Mouse (Mus musculus): Measurements from ENCODE around the gene Cryab. TPM values are rescaled to one million over a fixed set of nuclear protein-coding genes. Genes with fewer than 3 reads are reported as not detected.

The Cryab gene
- total RNA-seq, 2 experiments from 2014 or later, result 649 to 722 TPM

DNA sequence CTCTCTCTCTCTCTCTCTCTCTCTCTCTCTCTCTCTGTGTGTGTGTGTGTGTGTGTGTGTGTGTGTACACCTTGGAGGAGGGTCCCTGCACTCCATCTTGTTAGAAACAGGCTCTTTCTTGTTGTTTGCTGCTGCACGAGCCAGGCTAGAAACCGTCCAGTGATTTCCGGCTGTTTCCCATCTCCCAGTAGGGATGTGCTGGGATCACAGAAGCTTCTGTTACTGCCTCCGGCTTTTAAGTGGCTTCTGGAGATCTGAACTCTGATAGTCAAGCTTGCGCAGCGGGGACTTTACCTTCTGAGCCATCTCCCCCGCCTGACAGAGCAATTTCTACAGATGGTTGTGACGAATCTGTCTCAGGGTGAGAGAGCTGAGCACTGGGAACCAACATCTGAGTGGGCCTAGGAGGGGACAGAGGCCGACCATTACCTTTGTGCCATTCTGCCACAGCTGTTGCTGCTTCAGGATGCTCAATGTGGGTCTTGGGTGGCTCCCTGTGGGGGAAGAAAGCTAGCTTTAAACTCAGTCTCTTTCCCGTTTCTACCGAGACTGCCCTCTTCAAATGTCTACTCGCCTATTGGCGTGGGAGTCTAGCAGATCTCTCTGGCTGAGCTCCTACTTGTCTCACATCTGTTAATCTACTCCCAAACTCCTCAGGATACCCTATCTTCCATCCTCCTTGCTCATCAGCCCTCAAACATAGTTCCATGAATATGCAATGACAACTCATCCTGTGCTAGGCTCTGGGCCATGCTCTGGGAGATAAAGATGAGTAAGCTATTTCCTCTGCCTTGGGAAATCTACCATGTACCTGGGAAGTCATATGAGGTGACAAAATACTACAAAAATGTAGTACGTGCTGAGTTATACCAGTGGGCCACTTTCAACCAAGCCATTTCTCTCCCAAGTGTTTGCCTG, 10.0 kb upstream of the Cryab start:
- no peak for DNase-seq (ENCODE audit: low spot score in 2 of 2)

DNA sequence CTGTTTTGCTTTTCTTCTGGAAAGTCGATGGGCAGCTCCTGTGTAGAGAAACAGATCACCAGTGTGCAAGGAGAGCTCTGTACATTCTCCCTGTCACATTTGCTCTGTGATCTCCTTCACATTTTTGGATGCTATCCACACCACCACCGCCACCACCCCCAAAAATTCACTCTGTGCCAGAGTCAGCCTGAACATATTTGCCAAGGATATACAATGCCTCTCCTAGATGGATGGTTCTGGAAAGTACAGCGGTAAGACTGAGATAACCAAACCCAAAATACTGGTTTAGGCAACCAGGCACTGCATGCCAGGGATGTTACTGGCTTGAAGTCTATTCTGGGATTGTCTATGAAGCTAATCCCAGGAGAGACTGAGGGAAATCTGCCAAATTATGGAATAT, 8.9 kb upstream of the Cryab start:
- no peak for DNase-seq (ENCODE audit: low spot score in 2 of 2)

DNA sequence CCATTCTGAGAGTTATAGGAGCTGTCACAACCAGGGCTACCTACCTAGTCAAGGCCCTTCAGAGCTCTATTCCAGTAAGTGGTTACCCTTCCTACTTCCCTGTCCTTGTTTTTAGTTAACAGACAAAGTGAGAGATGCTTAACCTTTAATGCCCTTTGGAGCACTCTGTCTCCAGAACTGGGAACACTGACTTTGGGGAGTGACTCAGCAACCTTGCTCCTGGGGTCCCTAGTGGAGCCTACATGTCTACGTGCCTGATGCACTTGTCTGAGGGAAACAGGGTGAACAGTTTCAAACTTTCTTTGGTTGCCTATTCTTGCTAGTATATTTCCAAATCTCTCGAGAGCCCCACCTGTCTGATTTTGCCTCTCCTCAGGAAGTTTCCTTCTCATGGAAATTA, 8.4 kb upstream of the Cryab start:
- no peak for DNase-seq (ENCODE audit: low spot score in 2 of 2)

DNA sequence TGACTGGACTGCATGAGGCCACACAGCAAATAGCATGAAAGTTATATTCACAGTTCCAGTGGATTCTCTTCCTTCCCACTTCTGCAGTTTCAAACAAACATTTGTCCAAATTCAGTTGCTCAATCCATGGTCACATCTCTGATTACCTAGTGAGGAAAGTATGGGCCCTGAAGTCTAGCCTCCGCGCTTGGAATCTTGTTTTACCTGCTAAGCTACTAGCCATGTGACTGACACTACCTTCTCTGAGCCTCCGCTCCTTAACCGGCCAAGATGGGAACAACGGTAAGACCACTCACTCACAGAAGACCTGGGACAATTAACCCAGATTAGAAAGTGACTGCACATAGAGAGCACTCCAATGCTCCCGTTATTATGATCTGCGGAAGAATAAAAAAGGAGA, 5.3 kb upstream of the Cryab start:
- DNase-seq (ENCODE audit: low spot score in 2 of 2), result no peak

DNA sequence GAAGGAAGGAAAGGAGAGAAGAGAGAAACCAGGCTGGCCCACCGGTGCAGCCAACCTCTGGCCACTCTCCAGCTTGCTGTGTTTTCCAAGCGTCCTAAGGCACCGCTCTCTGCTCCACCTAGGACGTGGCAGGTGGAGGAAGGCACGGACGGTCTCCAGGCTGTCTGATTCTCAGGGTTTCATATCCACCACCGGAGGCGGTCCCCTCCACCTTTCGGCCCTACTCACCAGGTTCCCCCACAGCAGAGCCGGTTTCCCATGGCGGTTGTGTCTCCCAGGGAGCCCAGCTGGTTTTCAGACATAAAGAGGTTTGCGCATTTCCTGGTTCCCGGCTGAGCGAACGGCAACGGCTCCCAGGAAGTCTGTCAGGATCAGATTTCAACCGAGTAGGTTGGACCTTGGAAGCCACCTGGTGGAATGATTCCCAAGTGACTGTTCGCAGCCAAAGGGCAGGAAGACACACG, 4.9 kb upstream of the Cryab start, which contains the start of gene 2310030G06Rik:
TSS of gene 2310030G06Rik (minus strand) at position 323 of the 464 bp plus-strand sequence.
- no peak for DNase-seq (ENCODE audit: low spot score in 2 of 2)

DNA sequence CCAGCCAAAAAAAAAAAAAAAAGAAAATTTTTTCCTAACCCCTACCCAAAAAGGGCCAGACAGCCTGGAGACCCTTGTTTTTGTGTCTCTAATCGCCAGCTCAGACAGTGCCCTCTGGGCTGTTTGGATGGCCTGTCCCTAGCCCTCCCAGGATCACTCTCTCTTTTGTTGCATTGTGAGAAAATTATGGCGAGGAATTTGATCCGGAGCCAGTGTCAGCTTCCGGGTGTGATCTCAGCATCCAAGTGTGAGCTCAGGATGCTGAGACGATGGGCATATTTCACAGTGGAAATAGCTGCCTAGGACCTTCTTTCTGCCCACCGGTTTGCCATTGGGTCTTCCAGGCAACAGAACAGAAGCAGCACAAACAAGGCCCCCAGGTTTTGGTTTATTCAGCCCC, 419 bp upstream of the Cryab start:
- DNase-seq (ENCODE audit: low spot score in 2 of 2), result no peak

DNA sequence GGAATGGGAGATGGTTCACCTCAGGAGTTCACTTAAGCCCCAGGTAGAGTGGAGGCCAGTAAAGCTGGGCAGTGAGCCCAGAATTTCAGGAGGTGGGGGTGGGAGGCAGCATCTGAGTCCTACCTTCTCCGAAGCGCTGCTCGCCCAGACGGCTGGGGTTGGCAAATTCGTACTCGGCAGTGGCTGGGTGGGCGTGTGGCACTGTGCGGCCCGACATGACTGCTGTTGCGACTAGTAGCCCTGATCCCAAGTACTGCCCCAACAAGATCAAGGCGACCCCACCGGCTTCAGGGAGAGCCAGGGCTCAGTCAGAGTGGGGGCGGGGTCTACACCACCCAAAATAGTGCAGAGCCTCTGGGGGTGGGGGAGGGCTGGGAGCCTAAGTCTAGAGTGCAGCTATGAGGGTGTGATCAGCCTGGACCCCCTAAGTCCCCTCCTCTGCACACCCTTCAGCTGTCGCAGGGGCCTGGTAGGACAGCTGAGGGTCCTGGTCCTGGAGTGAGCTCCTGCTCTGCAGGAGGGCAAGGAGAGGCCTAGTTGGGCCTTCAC, 1.0 kb downstream of the Cryab start, which contains the start of gene Hspb2:
TSS of gene Hspb2 (minus strand) at position 301 of the 549 bp plus-strand sequence.
- DNase-seq (ENCODE audit: low spot score in 2 of 2), result peak in 1 of 2 experiments; percentile 51

DNA sequence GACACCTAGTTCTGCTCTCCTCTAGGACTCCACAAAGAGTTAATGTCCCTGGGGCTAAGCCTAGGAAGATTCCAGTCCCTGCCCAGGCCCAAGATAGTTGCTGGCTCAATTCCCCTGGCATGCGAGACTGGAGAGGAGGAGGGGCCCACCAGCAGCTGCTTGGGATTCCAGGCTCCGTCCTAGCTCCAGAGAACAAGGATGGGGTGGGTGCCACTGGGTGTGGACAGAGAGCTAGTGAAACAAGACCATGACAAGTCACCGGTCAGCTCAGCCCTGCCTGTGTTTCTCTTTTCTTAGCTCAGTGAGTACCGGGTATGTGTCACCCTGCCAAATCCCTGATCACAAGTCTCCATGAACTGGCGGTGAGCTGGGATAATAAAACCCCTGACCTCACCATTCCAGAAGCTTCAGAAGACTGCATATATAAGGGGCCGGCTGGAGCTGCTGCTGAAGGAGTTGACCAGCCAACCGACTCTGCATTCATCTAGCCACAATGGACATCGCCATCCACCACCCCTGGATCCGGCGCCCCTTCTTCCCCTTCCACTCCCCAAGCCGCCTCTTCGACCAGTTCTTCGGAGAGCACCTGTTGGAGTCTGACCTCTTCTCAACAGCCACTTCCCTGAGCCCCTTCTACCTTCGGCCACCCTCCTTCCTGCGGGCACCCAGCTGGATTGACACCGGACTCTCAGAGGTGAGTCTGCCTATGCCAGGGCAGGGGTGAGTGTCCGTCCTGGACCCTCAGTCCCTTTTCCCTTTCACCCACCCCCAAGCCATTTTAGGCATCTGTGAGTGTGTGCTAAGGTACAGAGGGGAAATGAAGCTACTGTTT, 1.9 kb downstream of the Cryab start:
- peak; percentile 72 to 89 for DNase-seq (ENCODE audit: low spot score in 2 of 2)

DNA sequence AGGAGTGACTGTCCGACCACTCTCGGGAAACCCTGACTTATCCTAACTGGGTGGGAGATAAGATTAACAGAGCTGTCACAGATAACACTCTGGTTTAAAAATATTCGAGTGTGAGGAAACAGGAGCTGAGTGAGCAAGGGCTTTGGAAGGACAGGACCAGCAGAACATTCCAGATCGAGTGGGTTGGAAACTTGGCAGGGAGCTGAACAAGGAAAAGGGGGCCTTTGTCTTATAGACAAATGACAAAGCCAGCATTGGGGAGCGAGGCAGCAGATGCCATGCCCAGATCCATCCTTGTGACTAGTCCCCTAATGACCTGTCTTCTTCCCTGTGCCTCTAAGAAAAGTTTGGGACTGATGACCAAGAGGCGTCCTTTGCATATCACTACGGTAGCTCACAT, 2.8 kb downstream of the Cryab start:
- no peak for DNase-seq (ENCODE audit: low spot score in 2 of 2)

DNA sequence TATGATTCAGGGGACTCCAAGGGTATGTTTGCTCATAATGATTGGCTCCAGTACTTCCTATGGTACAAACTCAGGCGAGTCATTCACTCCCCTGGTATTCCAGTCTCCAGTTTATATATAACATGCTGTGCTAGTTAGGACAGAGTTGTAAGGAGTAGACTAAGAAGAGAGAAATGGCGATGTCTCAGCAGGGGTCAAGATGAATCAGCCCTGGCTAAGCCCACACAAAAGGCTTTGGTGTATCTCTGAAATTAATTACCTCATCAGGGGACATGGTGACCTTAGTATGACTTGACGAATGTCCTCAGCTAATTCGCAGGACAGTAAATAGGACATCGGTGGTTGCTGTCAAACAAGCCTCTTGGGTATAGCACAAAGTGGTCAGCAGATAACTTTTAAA, 5.6 kb downstream of the Cryab start:
- DNase-seq (ENCODE audit: low spot score in 2 of 2), result no peak

DNA sequence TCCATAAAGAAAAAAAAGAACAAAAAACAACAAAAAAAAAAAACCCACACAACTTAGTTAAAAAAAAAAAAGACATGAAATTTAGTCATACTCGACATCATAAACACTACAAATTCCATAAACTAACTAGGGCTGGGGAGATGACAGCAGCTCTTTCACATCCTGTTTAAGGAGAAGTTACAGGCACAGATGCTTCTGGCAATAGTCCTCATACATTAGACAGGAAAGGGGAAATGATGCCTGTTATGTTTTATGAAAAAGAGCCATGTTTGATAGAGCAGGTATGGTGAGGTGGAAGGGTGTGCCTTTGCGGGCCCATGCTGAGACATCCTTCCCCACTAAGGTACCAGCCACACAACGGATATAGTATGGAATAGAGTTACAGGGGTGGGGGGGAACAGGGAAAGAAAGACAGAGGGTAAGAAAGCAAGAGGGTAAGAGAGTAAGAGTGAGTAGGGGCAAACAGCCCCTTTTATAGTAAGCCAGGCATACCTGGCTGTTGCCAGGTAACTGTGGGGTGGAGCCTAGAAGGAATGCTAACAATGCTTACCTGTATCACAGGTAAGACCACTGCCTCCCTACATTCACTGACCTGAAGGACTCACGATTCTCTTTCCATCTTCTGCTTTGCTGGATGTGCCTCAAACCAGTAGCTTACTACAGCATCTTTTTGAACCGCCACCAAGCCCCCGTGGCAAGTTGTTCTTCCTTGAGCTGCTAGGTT, 10.6 kb downstream of the Cryab start:
- DNase-seq (ENCODE audit: low spot score in 2 of 2), result no peak

DNA sequence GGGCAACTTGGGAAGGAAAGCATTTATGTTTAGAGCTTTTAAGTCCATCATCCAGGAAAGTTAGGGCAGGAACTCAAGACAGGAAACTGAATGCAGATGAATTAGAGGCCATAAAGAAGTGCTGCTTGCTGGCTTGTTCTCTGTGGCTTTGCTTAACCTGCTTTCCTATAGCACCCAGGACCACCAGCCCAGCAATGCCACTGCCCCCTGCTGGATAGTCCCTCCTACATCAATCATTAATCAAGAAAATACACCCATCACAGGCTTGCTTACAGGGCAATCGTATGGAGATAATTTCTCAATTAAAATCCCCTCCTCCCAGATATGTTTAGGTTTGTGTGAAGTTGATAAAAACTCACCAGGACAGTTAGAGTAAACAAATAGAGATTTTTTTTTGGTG, 12.2 kb downstream of the Cryab start:
- DNase-seq (ENCODE audit: low spot score in 2 of 2), result no peak

DNA sequence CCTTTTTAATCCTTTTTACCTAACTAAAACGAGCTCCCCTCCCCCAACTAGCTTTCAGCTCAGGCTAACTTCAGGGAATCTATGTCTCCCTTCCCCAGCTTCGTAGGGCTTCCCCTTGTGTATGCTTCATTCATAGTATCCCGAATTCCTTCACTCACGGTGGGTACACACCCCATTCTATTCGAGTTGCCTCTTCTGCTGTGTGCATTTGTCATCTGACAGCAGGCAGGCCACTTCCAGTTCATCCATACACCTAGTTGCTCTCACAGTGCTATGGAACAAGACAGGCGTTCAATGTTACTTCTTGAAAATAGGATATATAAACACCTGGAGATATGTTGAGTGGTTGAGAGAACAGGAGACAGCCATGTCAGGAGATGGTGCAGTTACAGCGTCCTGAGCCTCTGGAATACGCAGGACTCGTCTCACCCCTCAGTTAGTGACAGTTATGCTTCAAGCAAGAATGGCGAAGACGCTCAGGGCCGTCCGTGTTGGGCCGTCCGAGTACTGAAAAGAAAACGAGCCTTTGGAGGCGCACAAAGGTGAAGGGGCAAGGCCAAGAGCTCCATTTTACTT, 16.5 kb downstream of the Cryab start:
- no peak for DNase-seq (ENCODE audit: low spot score in 2 of 2)

DNA sequence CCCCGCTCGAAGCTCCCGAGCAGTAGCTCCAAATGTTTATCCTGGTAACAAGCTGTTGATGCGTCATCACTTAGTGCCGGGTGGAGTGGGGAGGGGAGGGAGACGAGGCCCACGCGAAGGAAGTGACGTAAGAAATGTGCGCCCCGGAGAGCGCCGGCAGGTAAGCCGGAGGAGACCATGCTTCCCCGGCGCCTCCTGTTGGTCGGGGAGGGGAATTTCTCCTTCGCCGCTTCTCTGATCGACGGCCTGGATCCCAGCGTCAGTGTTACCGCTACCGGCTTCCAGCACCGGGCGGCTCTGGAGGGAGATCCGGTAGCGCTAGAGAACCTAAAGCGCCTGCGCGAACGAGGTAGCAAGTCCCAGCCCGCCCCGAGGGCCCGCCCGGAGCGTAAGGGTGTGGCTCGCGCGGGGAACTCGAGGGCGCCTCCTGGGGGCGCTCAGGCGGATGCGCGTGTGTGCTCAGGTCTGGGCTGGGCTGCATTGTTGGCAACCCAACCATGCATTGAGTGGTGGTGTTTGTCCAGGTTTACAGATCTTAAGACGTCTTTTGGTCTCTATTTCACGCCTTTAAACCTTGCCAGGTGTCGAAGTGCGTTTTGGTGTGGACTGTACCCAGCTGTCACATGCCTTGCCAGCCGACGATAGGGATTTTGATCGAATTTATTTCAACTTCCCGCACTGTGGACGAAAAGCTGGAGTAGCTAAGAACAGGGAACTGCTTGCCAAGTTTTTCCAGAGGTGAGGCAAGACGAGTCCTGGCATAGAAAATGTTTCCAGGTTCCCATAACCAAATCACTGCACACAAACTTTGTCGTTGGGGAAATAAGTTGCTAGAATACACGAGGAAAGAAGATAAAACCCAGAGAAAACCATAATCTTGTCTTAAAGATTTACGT, 17.2 kb downstream of the Cryab start, which contains the start of gene Fdxacb1:
TSS of gene Fdxacb1 (plus strand) at position 130 of the 896 bp plus-strand sequence.
- DNase-seq (ENCODE audit: low spot score in 2 of 2), result peak; percentile 88 to 96

DNA sequence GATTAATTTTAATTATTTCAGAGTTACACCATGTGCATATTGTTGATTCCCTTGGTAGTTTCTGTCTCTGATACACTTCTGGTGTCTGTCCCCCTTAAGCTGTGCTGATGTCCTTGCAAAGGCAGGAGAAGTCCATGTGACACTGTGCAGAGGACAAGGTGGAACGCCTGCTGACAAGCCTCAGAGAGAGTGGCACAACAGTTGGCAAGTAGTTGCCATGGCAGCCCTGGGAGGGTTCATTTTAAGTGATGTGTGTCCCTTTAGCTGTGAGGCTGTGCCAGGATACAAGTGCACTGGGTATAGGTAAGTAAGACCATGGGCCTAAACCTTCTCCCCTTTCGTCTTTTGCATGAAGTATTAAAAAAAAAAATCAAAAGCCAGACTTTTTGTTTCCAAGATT, 18.9 kb downstream of the Cryab start:
- no peak for DNase-seq (ENCODE audit: low spot score in 2 of 2)

DNA sequence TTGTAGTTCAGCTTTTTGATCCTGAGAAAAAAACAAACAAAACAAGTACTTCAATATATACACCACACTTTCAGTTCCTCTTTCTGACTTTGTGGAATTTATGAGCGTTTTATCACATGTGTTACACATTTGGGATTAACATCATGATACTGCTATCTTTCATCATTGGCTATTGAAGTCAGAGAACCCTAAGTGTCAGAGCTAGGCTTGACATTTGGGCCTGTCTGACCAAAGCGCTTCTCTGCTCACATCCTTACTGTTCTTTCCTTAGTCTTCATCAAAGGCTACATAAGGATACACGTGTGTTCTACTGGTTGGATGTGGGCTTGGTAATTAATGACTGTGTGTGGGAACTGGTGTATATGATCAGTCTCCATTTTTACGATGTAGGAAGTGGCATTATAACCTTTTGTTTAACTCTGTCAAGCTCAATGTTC, 22.9 kb downstream of the Cryab start:
- no peak for DNase-seq (ENCODE audit: low spot score in 2 of 2)

DNA sequence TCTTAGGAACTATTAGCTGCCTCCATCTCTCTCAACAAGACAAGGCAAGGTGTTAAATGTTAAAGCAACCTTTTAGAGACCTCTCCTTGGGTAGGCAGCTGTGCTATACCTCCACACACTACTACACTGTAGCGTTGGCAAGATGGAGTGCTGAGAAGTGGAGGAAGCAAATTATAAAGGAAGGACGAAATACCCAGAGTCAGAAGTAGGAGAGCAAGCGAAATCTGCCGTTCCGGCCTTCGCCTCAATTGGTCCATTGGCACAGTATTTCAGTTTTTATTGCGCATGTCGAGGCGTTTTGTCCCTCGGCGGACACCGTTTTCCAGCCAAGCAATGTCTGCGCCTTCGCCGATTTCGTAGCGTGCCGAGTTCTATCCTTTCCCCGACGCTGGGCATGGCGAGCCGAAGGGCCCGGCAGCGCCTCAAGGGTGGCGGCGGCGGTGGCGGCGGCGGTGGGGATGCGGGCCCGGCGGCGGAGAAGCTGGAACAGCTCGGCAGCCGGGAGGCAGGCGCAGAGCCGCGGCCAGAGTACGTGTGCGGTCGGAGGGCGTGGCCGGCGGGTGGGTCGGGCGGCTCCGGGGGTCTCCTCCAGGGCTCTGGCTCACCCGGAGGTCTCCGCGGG, 24.0 kb downstream of the Cryab start, which contains the start of the genes Alg9 and 1110032A03Rik:
TSS of gene Alg9 (plus strand) at position 29 of the 622 bp plus-strand sequence.
TSS of gene 1110032A03Rik (minus strand) at position 530 of the 622 bp plus-strand sequence.
- peak; percentile 80 to 92 for DNase-seq (ENCODE audit: low spot score in 2 of 2)

DNA sequence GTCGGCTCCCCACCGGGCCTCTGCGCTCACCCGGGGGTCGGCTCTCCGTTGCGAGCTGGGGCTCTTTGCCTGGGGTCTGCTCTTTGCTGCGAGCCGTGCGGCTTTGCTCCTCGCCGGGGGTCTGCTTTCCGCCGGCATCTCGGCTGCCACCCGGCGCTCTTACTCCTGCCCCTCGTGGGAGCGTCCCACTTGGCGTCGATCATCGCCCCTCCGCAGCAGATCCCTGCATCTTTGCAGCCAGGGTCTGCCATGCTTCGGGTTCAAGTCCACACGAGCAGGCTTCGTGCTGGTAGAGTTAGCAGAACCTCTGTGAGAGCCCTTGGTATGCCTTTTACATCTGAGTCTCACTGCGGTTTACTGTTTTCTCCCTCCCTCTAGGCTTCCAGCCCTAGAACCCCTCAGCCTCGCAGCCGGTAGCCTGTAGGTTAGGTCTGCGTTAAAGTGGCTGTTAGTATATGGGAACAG, 24.6 kb downstream of the Cryab start:
- DNase-seq (ENCODE audit: low spot score in 2 of 2), result no peak

Measured in gastrocnemius, postnatal 4 days (tissue).